Mouse (Mus musculus): ENCODE measurements around the gene Atf6. TPM values are rescaled to one million over a fixed set of nuclear protein-coding genes. Genes with fewer than 3 reads are reported as not detected.
A peak's percentile ranks its signal among the peaks of the same experiment; 100 is the strongest.

Atf6 gene
- polyA plus RNA-seq, 2 experiments: 4.8 to 6.6 TPM

DNA sequence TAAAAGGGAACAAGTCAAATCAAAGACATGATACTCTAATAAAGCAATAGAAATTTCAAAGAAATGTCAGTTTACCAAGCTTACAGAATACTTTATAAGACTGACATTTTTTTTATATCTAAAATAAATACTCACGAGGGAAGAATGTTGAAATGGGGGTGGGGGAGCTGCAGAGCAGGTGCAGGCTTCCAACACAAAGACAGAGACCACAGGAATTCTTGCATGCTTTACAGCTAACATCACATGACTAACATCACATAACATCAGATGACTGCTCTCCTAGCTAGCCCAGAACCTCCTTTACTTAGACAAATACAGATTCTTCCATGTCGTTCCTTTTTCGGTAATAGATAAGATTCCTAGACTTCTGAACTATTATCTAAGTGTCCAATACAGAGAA is 76.6 kb downstream of the Atf6 start:
- Histone ChIP-seq H3K36me3 (replicated peaks; ENCODE audit: control insufficient read depth, insufficient read depth, low read depth) (peaks cover 14% of the 10 kb centered on the region), H3K27ac (no peak overlapping the region), H3K9me3 (ENCODE audit: control insufficient read depth, low read length) (no peaks in the 10 kb centered on the region), H3K27me3 (ENCODE audit: control insufficient read depth, insufficient read depth, low read length) (no peaks in the 10 kb centered on the region), H3K4me3 (ENCODE audit: insufficient read depth in 1 of 2, low read depth in 2 of 2, low read length in 2 of 2) (no peak overlapping the region), H3K4me1 (replicated peaks; ENCODE audit: control insufficient read depth in 2 of 2, insufficient read depth in 2 of 2, low read length in 1 of 2) (no peaks in the 10 kb centered on the region), H3K9ac (replicated peaks) (no peak overlapping the region), H3K4me2 (ENCODE audit: low read depth) (no peak overlapping the region)
- no peak for ATAC-seq (ENCODE audit: insufficient read depth)
- TF ChIP-seq EP300 (IDR thresholded peaks at IDR 0.05; ENCODE audit: low read depth) (no peak), CTCF (IDR thresholded peaks at IDR 0.05; ENCODE audit: low read depth) (no peak)
- no peak for DNase-seq (ENCODE audit: low read depth in 3 of 3, low spot score in 3 of 3)
- WGBS (ENCODE audit: insufficient replicate concordance): 74% methylated on average over 3 of the region's 3 CpGs

DNA sequence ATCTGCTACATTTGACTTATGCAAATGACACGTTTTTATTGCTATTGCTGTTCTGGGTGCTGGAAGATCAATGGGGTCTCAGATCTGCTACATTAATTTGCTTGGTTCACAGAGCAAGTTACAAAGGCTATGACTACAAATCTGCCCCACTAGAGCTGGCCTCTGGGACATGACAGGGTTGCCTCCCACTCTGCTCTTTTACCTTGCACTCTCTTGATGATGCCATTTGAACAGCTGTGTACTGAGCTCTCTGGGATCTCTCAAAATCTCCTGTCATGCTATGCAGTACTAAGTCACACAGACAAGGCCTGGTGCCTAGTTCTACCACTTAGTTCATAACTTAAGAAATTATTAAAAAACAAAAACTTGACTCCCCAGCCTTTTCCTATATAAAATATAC is 79.9 kb downstream of the Atf6 start:
- H3K27ac ChIP-seq: no peak overlapping the region
- ATAC-seq (ENCODE audit: insufficient read depth): no peak
- 60% methylated on average over 1 of the region's 1 CpGs for WGBS (ENCODE audit: insufficient replicate concordance)
- no peak overlapping the region for H3K4me3 ChIP-seq (ENCODE audit: insufficient read depth in 1 of 2, low read depth in 2 of 2, low read length in 2 of 2)
- H3K36me3 ChIP-seq (replicated peaks; ENCODE audit: control insufficient read depth, insufficient read depth, low read depth): peaks cover 15% of the 10 kb centered on the region
- H3K4me2 ChIP-seq (ENCODE audit: low read depth): no peak overlapping the region
- TF ChIP-seq EP300 (IDR thresholded peaks at IDR 0.05; ENCODE audit: low read depth) (no peak), CTCF (IDR thresholded peaks at IDR 0.05; ENCODE audit: low read depth) (no peak)
- no peaks in the 10 kb centered on the region for H3K4me1 ChIP-seq (replicated peaks; ENCODE audit: control insufficient read depth in 2 of 2, insufficient read depth in 2 of 2, low read length in 1 of 2)
- H3K9ac ChIP-seq (replicated peaks): no peak overlapping the region
- DNase-seq (ENCODE audit: low read depth in 3 of 3, low spot score in 3 of 3): no peak
- H3K27me3 ChIP-seq (ENCODE audit: control insufficient read depth, insufficient read depth, low read length): no peaks in the 10 kb centered on the region
- no peaks in the 10 kb centered on the region for H3K9me3 ChIP-seq (ENCODE audit: control insufficient read depth, low read length)

DNA sequence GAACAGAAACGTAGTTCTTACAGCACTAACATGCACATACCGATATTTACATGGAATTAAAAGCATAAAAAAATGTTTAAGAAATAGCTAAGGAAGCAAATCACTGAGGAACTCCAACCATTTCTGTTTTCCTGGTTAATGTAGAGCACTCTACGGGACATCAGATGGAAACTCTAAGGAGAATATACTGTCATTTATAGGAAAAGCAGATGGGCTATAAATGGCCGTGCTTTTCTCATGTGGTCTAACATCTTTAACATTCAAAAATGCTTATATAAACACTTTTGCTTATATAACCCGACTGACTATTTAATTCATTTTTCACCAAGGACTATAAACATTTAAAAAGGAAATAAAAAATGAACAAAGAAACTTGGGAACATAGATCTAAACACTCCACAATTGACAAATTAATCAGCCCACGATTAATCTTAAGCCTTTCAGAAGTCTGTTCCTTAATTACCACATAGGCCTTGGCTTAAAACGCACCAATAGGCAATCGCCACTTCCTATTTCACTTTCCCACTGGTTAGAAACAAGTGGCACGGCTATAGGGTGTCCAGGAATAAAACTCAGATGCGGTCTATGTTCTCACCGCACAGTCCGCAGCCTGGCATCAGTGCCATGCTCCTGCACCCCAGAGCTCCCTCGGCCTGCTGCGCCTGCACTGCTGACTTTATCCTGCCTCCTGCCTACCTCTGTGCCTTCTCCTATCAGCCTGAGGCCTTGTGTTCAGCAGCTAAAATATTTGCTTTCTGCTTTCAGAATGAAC is 80.8 kb downstream of the Atf6 start:
- no peaks in the 10 kb centered on the region for H3K4me1 ChIP-seq (replicated peaks; ENCODE audit: control insufficient read depth in 2 of 2, insufficient read depth in 2 of 2, low read length in 1 of 2)
- 86% methylated on average over 14 of the region's 14 CpGs for WGBS (ENCODE audit: insufficient replicate concordance)
- TF ChIP-seq CTCF (IDR thresholded peaks at IDR 0.05; ENCODE audit: low read depth) (no peak), EP300 (IDR thresholded peaks at IDR 0.05; ENCODE audit: low read depth) (no peak)
- H3K4me3 ChIP-seq (ENCODE audit: insufficient read depth in 1 of 2, low read depth in 2 of 2, low read length in 2 of 2): no peak overlapping the region
- no peaks in the 10 kb centered on the region for H3K27me3 ChIP-seq (ENCODE audit: control insufficient read depth, insufficient read depth, low read length)
- H3K9me3 ChIP-seq (ENCODE audit: control insufficient read depth, low read length): no peaks in the 10 kb centered on the region
- H3K27ac ChIP-seq: no peak overlapping the region
- H3K4me2 ChIP-seq (ENCODE audit: low read depth): no peak overlapping the region
- ATAC-seq (ENCODE audit: insufficient read depth): no peak
- DNase-seq (ENCODE audit: low read depth in 3 of 3, low spot score in 3 of 3): no peak
- no peak overlapping the region for H3K9ac ChIP-seq (replicated peaks)
- peaks cover 15% of the 10 kb centered on the region for H3K36me3 ChIP-seq (replicated peaks; ENCODE audit: control insufficient read depth, insufficient read depth, low read depth)

DNA sequence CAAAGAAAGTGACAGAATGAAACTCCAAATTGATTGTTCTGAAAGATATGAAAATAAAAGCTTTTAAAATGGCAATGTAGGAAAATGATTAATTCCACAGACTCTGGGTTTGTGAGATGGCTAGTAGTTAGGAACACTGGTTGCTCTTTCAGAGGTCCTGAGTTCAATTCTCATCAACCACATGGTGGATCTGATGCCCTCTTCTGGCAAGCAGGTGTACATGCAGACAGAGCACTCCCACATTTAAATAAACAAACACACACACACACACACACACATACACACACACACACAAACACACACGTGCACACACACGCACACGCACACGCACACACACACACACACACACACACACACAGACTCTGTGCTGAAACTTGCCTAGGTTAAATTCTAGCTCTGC is 89.9 kb downstream of the Atf6 start:
- ATAC-seq (ENCODE audit: insufficient read depth) (no peak), DNase-seq (ENCODE audit: low read depth in 3 of 3, low spot score in 3 of 3) (no peak)
- H3K36me3 ChIP-seq (replicated peaks; ENCODE audit: control insufficient read depth, insufficient read depth, low read depth): no peaks in the 10 kb centered on the region; the same call in none of the 2 replicates
- TF ChIP-seq EP300 (IDR thresholded peaks at IDR 0.05; ENCODE audit: low read depth) (no peak), CTCF (IDR thresholded peaks at IDR 0.05; ENCODE audit: low read depth) (peak; percentile 53)
- no peaks in the 10 kb centered on the region for H3K27me3 ChIP-seq (ENCODE audit: control insufficient read depth, insufficient read depth, low read length)
- H3K27ac ChIP-seq: no peak overlapping the region
- H3K9ac ChIP-seq (replicated peaks): no peak overlapping the region
- H3K4me1 ChIP-seq (replicated peaks; ENCODE audit: control insufficient read depth in 2 of 2, insufficient read depth in 2 of 2, low read length in 1 of 2): no peaks in the 10 kb centered on the region
- H3K9me3 ChIP-seq (ENCODE audit: control insufficient read depth, low read length): no peaks in the 10 kb centered on the region
- no peak overlapping the region for H3K4me3 ChIP-seq (ENCODE audit: insufficient read depth in 1 of 2, low read depth in 2 of 2, low read length in 2 of 2)
- 73% methylated on average over 4 of the region's 4 CpGs for WGBS (ENCODE audit: insufficient replicate concordance)
- no peak overlapping the region for H3K4me2 ChIP-seq (ENCODE audit: low read depth)

DNA sequence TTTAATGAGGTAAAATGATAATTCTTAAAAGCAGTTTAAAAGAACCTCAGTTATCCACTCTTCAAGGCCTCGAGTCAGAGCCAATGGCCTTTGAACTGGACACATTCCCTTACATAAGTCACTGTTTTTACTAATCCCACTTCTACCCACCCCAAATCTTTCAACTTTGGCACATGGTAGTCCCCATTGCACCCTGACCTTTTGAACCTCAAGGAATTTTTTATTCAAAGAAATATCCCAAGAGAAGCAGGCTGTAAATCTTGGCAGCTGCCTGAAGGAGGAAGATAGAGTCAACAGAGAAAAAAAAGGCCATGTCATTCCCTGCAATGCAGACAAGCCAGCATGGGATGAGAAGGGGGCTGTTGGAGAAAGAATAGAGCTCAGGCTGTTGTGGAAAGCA is 93.1 kb downstream of the Atf6 start:
- no peak for TF ChIP-seq CTCF (IDR thresholded peaks at IDR 0.05; ENCODE audit: low read depth)
- no peak for TF ChIP-seq EP300 (IDR thresholded peaks at IDR 0.05; ENCODE audit: low read depth)
- Histone ChIP-seq H3K27ac (no peak overlapping the region), H3K9me3 (ENCODE audit: control insufficient read depth, low read length) (no peaks in the 10 kb centered on the region), H3K27me3 (ENCODE audit: control insufficient read depth, insufficient read depth, low read length) (no peaks in the 10 kb centered on the region), H3K4me3 (ENCODE audit: insufficient read depth in 1 of 2, low read depth in 2 of 2, low read length in 2 of 2) (no peak overlapping the region), H3K4me2 (ENCODE audit: low read depth) (no peak overlapping the region), H3K4me1 (replicated peaks; ENCODE audit: control insufficient read depth in 2 of 2, insufficient read depth in 2 of 2, low read length in 1 of 2) (no peaks in the 10 kb centered on the region), H3K36me3 (replicated peaks; ENCODE audit: control insufficient read depth, insufficient read depth, low read depth) (no peaks in the 10 kb centered on the region; the same call in none of the 2 replicates), H3K9ac (replicated peaks) (no peak overlapping the region)
- ATAC-seq (ENCODE audit: insufficient read depth): no peak
- DNase-seq (ENCODE audit: low read depth in 3 of 3, low spot score in 3 of 3): no peak
- WGBS (ENCODE audit: insufficient replicate concordance): 71% methylated on average over 1 of the region's 1 CpGs
